Mouse (Mus musculus) embryo, embryonic 9.5 days (tissue): ENCODE data around the gene Neurod2.
A peak's percentile ranks its signal among the peaks of the same experiment; 100 is the strongest.

Experiments used
- DNase-seq: peaks from one replicate; pipeline ENCODE4 v3.0.0-alpha.2; 2017; ENCODE audit errors: extremely low spot score

Neurod2 gene

DNA sequence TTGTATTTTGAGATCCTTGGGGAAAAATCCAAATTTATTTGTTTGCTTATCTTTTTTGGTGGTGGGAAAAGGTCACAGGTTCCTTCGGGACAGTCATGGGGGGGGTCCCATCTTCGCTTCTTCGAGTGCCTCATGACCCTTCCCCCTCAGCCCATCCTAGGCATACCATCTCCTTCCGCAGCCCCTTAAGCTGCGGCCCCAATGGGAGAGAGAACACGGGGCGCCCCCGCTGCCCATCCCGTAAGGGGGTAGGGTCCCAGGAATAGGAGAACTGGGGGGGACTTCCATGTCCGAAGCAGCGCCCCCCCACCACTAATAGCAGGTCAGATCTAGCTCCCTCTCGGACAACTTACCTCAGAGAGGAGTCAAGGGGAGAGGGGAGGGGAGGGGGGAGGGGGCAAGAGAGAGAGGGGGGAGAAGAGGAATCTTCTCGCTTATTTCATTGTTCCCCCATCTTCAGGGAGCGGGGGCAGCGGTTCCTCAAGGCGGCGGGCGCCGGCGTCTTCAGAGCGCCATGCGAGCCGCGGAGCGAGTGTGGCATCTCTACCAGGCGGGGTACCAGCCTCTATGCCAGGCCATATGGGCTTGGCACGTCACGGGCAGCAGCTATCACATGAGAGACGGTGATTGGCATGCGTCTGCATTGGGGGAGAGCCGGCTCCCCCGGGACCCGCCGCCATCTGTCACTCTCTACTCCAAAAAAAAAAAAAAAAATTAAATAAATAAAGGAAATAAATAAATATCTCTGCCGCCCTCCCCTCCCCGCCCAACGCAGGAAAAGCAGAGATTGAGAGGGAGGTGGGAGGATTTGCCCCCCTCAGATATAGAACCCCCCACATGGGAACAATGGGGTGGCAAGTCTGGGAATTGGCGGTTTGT lies at the start of gene Neurod2:
Neurod2 (minus strand) TSS at position 568 of the 879 bp plus-strand sequence.
- DNase-seq: no peak

DNA sequence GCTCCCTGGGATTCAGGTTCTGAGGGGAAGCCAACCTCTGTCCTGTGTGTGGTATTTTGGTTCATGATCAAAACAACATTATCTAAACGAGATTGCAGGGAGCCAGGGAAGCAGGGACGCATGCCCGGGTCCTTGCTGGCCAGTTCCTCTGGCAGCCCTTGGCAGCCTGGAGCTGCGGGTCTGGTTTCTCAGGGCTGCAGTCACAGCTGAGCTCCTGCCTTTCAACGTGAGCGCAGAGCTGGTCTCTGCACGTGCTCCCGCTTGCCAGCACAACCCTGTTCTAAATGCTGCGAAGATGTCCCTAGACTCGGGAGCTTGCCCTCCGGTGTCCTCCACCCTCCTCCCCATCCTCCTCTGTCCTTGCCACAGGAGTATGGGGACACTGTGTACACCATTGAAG lies 48.3 kb upstream of the Neurod2 start:
- DNase-seq: no peak

DNA sequence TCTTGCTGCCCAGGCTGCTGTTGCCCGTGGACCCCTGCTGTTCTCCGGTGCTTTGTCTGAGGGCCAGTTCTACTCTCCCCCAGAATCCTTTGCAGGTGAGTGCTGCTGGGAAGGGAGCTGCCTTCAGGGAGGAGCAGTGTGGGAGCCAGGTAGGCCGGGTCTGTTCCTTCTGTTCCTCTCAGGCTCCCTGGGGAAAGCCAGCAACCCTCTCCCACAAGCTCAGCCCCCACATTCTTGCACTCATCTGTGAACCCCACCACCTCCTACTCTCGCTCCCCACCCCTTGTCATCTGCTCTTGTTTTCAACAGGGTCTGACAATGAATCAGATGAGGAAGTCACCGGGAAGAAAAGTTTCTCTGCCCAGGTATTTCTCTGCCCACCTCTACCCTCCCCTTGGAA lies 47.3 kb upstream of the Neurod2 start:
- DNase-seq: no peak

DNA sequence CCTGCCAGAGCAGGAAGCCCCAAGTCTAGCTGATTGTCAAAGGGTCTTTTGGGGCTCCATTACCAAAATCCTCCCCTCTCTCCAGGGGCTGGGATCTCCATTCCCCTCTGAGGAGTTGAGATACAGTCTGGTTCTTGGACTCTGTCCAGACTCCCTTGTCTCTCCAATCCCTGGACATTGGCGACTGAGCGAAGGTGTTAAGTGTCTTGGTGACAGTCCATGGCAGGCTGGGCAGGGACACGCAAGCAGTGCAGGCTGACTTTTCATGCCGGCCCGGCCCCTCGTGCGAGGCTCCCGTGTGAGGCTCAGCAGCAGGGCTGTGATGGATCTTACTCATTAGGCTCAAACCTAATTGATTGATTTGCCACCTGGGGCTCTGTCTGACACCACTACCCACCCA lies 44.8 kb upstream of the Neurod2 start:
- no peak for DNase-seq

DNA sequence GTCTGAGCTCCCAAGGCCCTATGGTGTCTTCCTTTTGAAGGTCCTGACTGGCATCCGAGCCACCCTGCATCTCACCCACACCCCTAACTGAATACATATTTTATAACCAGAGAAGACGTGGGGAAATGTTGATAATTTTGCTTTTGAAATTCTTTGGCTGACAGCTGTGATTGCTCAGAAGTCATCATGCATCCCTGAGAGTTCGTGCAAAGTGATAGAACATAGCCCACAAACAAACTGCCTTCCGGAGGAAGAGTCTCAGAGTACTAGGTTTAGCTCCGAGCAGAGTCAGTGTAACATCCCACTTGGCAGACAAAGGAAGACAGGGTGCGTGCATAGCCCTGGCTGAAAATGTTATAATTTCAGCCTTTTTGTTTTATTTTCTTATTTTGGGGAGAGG lies 43.8 kb upstream of the Neurod2 start:
- DNase-seq: no peak

DNA sequence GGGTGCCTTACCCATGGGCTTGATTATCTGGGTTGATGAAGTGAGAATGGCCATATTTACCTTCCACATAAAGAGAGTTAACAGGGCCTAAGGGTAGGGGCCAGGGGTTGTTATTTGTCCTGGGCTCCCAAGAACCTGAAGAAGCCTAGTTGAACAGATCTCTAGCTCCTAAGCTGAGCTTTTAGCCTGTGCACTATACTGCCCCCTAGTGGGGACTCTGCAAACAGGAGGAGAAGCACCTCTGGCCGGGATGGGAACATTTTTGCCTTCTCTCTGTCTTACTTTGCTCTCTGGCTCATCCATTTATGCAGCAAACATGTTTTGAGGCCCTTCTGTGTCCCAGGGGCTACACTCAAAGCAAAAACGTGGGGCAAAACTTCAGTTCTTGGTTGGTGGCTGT lies 43.0 kb upstream of the Neurod2 start:
- DNase-seq: peak; percentile 81

DNA sequence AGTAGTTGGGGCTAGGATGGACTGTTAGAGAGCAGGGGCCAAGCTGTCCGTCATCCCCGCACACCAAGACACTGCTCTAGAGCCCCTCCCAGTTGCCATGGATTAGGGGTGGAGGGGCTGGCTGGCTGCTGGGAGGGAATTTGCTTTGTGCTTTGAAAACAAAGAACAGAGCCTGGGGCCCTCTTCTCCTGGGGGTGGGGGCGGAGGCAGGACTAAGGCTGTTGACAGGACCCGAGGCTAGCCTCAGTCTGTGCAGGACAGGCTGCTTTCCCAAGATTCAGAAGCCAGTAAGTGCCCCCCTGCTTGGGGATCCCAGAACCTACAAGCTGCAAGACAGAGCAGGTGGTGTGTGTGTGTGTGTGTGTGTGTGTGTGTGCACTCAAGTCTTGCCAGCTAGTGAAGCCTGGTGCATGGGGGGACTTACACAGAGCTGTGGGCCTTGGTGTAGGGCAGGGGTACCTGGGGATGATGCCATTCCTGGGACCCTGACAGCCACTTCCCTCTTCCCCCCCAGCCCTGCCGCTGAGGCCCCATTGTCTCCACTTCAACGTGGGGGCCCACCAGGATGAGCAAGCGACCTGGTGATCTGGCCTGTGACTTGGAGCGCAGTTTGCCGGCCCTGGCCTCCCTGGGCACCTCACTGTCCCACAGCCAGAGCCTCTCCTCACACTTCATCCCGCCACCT lies 42.2 kb upstream of the Neurod2 start:
- DNase-seq: no peak

DNA sequence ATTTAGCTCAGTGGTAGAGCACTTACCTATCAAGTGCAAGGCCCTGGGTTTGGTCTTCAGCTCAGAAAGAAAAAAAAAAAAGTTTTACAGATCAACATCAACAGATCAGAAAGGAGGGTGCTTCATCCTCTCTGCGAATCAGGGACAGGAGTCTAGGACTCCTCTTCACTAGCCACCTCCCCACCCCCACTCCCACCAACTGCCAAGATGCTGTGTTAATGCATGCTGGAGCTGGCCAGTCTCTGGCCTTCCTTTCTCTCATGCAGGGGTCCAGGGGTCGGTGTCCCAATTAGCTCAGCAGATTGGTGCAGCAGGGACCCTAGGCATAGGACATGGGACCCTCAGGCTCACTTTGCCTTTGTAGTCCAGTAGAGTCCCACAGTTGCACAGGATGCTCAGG lies 41.1 kb upstream of the Neurod2 start:
- no peak for DNase-seq

DNA sequence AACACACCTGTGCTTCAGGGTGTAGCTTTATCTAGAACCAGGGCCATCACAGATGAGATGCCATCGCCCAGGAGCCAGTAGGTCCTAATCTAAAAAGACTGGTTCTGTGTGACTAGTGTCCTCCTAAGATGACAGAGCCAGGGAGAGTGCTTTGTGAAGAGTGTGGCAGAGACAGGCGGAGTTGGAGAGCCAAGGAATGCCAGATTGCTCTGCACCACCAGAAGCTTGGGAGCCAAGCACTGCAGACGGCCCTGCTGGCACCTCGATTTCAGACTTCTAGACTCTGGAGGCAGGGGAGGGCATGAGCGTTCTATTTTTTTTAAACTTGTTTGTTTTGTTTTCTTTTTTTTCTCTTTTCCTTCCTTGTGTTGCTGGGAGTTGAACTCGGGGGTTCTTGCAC lies 39.9 kb upstream of the Neurod2 start:
- DNase-seq: no peak

DNA sequence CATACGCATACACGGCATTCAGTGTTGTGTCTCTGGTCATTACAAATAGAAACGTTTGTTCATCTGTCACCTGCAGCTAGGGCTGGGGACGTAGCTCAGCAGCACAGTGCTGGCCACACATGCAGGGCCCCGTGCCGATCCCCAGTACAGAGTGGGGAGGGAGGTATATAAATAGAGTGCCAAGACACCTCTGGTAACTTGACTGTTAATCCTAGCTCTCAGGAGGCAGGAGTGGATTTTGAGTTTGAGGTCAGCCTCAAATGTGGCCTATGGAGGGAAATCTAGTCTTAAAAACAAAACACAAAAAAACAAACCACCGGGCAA lies 38.4 kb upstream of the Neurod2 start:
- no peak for DNase-seq

DNA sequence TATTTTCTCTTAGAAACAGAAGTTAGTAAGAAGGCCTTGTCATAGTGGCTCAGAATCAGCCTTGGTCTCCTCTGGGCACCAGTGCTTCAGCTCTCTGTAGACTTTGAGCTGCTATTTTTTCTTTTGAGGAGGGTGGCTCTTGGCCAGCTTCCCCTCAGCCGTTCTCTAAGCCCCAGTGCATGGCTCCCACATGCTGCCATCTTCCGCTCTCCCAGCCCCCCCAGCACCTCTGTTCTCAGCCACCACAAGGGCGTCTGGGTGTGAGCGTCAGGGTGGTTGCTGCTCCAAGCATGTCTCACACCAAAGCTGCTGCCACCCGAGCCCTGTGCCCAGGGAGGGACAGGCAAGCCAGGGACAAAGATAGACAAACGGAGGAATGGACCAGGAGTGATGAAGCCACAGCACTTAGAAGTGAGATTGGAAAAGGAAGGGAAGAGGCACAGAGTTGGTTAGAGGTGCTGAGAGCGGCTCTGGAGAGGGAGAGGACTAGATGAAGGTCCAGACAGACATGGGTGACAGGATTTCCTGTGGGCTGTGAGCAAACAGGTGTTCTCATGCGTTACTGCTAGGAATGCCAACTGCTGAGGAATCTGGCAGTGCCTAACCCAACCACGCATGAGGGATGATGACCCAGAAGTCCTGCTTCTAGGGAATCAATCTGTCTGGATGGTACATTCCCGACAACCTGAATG lies 37.9 kb upstream of the Neurod2 start:
- DNase-seq: no peak

DNA sequence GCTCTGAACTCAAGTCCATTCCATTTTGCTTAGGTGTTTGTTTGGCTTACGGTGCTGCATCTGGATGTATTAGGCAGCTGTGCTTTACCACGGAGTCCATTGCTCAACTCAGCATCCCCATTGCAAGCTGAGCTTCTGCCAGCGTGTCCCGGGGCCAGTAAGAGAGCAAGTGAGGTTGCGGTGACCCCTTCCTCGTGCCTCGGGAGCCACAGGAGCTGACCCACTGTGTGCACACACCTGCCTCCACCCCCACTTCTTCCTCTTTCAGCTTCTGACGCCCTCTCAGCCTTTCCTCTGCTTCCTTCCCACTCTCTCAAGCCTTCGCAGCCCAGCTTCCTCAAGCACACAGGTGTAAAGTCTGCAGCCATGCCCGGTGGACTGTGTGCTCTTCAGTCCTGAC lies 36.8 kb upstream of the Neurod2 start:
- no peak for DNase-seq

DNA sequence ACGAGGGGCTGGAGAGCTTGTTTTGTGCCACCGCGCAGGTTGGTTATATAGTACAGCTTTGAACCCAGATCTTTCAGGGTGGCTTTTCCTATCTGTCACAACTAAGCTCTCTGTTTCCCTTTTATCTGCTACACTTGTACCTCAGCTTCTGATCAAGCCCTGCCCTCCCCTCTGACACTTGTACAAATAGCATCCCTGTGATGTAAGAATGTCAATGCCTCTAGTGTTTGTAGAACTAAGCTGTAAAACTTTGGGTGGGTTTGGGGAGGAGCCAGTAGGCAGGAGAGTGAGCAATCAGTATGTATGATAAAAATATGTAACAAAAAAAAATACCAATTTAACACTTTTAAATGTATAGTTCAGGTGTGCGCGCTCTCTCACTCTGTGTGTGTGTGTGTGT lies 35.0 kb upstream of the Neurod2 start:
- DNase-seq: no peak

DNA sequence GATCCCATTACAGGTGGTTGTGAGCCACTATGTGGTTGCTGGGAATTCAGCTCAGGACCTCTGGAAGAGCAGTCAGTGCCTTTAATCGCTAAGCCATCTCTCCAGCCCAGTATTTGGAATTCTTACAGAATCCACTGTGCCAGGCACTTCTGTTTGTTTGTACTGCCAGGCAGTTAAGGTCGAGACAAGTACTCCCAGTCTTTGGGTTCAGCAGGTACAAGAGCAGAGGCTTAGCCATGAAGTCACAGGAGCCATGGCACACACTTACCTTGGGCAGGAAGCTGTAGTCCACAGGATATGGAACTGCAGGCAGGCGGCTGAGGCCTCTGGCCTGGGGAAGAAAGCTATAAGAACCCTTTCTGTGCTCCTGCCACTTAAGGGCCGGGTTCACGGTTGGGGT lies 34.4 kb upstream of the Neurod2 start:
- DNase-seq: no peak

DNA sequence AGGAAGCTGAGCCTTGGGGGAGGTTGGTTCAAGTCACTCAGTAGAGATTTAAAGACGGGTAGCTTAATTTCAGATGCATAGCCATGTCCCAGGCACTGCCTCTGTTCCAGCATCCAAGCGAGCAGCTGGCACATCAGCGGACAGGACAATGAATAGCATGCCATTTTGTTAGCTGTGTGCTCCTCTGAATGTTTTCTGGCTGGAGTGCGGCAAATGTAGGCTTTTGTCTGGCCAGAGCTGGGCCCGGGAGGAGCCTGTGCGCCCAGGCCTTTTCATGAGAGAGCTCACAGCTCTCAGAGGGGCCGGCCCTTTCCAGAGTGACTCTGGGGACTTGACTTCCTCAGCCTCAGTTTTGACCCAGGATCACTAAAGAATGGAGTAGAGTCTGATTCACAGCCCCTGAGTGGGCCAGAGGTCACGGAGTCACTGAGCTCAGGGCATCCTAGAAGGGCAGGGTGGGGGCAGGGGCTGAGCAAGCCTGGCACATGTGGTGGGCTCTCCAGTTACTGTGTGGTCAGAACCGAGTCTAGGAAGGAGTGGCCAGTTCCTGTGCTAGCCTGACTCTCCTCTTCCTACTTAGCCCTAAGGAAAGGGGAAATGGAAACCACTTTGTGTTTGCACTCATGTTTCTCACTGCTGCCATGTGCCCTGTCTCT lies 31.5 kb upstream of the Neurod2 start:
- no peak for DNase-seq

DNA sequence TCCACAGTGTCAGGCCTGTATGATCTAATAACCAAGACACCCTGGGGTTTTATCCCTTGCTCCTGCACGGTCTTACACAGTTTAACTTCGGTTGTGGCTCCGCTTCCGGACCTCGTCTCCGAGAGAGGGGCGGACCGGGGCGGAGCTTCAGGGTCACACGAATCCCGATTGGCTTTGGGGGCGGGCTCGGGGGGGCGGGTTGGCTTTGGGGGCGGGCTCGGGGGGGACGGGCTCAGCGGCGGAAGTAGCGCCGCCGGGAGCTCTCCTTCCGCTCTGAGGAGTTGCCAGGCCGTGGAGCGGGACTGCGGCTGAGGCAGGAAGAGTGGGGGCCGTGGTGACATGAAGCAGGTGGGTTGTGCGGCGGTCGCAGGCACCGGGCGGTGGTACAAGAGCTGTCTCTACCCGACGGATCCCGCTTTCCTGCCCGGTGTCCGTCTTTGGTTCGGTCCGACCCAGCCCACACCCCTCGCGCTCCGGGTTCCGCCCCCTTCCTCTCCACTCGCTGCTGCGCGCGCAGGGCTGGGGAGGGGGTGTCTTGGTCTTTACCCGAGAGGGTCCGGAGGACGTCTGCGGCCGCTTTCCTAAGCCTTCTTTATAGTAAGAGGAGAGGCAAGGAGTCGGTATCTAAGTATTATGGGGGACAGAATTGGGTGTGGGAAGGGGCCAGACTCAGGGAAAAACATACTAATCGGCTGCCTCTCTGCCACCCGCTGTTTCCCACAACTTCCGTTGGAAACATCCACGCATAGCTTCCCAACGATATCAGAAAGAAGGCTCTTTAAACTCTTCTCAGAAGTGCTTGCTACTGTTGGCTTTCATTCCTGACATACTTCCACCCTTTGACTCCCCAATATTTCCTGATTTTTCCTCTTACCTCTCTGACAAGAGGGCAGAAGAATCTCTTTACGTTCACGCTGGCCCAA lies 29.0 kb upstream of the Neurod2 start, which contains the start of gene Stard3:
Stard3 (plus strand) TSS at position 208 of the 923 bp plus-strand sequence.
- peak; percentile 93 for DNase-seq

DNA sequence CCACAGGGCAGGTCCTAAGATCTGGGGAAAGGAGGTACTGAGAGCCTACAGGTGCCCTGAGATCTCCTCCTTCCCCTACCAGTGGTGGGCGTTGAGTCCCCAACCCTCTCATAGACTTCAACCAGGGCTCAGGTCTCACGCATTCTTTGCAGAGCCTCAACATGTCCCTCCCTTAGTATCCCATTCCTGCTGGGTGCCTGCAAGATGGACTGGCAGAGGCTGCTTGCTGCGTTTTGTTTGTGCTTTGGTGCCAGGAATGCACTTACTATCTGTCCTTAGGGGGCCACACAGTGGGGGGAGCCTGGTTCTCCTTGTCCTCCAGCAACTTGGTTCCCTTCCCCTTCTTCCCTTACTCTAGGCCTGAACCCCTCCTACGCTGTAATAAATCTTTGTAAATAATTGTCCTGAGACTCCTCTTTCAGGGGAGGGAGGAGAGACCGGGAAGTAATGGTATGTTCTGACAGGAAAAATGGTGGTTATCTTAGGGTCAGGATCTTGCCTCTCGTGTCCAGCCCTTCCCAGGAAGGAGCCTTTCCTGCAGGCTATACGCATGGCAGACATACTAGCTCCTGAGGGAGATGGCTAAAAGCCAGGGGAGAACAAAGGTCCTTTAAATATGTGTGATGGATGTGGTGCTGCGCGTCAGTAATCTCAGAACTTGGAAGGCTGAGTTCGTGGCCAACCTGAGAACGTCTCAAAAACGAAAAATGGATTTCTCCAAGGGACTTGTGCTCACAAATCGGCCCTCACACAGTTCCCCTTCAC lies 28.1 kb upstream of the Neurod2 start:
- DNase-seq: no peak

DNA sequence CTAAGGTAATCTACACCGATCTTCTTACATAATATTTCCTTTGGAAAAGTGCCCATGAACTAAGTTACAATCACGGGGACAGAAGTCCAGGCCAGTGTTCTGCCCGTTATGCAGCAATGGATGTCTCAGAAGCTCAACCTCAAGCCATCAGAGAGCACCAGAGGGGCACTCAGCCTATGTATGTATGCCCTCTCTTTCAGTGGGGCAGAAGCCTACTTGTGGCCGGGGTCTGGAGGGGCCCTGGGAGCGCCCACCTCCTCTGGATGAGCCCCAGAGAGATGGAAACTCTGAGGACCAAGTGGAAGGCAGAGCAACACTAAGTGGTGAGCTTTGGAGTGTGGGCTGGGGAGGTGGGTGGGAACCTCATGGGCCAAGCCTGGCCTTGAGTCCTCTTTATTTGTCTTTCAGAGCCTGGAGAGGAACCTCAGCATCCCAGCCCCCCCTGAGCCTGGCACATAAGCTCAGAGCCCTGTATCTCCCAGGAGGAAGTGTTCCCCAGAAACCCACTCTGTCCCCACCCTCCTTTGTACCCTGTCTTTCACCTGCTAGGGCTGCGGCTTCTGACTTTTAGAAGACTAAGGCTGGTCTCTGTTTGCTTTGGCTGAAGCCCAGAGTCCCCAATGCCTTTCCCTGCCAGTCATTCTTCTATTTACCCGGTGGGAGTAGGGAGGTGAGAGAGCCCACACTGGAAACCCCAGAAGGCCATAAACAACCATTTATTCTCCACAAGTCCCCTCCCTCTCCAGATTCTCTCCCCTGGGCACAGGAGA lies 27.4 kb upstream of the Neurod2 start:
- no peak for DNase-seq

DNA sequence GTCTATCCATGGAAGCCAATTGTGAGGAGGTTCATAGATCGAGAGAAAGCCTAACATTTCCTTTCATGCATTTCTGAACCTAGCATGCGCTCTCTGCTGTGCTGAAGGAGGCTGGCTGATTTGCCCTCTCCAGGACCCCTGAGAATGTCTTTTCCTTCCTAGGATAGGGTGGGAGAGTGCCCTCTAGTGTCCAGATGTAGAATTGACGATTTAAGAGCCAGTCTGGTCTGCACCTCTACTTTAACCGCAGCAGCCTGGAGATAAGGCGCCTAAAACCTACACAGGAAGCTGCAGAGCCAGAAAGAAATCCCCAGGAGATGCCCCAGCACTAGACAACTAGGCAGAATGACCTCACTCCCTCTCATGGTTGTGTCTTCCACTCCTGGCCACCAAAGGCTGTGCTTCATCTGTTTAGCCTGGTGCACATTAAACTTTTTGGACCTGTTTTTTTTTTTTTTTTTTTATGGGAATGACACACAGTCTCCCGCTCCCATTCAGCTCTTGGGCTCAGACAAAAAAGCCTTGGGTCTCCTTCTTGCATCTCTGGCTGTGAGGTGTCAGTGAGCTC lies 26.4 kb upstream of the Neurod2 start:
- peak; percentile 79 for DNase-seq
